Mouse (Mus musculus) monocyte, adult 2 months (primary cell): Measurements from ENCODE around the gene Erbb2.
"Not testable (repeated sequence)": the region's sequence is repeated elsewhere in the genome, so short reads cannot be mapped to it uniquely, and the experiment has no call there.

Experiments
- DNase-seq, 2 experiments: peaks; one replicate each; pipeline ENCODE4 v3.0.0; 2022; ENCODE audit warnings: low spot score in 2 of 2, low read depth in 1 of 2

Erbb2 gene

DNA sequence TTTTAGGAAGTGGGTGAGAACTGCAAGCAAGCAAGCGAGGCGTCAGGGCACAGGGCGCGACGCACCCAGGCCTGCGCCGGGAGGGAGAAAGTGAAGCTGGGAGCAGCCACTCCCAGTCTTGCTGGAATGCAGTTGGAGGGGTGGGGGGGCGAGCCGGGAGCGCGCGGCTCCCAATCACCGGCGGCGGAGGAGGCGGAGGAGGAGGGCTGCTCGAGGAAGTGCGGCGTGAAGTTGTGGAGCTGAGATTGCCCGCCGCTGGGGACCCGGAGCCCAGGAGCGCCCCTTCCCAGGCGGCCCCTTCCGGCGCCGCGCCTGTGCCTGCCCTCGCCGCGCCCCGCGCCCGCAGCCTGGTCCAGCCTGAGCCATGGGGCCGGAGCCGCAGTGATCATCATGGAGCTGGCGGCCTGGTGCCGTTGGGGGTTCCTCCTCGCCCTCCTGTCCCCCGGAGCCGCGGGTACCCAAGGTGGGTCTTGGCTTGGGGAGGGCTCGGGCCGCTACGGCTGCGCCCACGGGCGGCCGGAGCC is at the start of gene Erbb2:
TSS of gene Erbb2 (plus strand) at position 198 of the 524 bp plus-strand sequence.
- DNase-seq = no peak

DNA sequence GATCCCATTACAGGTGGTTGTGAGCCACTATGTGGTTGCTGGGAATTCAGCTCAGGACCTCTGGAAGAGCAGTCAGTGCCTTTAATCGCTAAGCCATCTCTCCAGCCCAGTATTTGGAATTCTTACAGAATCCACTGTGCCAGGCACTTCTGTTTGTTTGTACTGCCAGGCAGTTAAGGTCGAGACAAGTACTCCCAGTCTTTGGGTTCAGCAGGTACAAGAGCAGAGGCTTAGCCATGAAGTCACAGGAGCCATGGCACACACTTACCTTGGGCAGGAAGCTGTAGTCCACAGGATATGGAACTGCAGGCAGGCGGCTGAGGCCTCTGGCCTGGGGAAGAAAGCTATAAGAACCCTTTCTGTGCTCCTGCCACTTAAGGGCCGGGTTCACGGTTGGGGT is 48.5 kb upstream of the Erbb2 start:
- DNase-seq = no peak

DNA sequence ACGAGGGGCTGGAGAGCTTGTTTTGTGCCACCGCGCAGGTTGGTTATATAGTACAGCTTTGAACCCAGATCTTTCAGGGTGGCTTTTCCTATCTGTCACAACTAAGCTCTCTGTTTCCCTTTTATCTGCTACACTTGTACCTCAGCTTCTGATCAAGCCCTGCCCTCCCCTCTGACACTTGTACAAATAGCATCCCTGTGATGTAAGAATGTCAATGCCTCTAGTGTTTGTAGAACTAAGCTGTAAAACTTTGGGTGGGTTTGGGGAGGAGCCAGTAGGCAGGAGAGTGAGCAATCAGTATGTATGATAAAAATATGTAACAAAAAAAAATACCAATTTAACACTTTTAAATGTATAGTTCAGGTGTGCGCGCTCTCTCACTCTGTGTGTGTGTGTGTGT is 47.9 kb upstream of the Erbb2 start:
- no peak for DNase-seq

DNA sequence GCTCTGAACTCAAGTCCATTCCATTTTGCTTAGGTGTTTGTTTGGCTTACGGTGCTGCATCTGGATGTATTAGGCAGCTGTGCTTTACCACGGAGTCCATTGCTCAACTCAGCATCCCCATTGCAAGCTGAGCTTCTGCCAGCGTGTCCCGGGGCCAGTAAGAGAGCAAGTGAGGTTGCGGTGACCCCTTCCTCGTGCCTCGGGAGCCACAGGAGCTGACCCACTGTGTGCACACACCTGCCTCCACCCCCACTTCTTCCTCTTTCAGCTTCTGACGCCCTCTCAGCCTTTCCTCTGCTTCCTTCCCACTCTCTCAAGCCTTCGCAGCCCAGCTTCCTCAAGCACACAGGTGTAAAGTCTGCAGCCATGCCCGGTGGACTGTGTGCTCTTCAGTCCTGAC is 46.0 kb upstream of the Erbb2 start:
- no peak for DNase-seq

DNA sequence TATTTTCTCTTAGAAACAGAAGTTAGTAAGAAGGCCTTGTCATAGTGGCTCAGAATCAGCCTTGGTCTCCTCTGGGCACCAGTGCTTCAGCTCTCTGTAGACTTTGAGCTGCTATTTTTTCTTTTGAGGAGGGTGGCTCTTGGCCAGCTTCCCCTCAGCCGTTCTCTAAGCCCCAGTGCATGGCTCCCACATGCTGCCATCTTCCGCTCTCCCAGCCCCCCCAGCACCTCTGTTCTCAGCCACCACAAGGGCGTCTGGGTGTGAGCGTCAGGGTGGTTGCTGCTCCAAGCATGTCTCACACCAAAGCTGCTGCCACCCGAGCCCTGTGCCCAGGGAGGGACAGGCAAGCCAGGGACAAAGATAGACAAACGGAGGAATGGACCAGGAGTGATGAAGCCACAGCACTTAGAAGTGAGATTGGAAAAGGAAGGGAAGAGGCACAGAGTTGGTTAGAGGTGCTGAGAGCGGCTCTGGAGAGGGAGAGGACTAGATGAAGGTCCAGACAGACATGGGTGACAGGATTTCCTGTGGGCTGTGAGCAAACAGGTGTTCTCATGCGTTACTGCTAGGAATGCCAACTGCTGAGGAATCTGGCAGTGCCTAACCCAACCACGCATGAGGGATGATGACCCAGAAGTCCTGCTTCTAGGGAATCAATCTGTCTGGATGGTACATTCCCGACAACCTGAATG is 45.0 kb upstream of the Erbb2 start:
- DNase-seq = no peak

DNA sequence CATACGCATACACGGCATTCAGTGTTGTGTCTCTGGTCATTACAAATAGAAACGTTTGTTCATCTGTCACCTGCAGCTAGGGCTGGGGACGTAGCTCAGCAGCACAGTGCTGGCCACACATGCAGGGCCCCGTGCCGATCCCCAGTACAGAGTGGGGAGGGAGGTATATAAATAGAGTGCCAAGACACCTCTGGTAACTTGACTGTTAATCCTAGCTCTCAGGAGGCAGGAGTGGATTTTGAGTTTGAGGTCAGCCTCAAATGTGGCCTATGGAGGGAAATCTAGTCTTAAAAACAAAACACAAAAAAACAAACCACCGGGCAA is 44.4 kb upstream of the Erbb2 start:
- DNase-seq = no peak

DNA sequence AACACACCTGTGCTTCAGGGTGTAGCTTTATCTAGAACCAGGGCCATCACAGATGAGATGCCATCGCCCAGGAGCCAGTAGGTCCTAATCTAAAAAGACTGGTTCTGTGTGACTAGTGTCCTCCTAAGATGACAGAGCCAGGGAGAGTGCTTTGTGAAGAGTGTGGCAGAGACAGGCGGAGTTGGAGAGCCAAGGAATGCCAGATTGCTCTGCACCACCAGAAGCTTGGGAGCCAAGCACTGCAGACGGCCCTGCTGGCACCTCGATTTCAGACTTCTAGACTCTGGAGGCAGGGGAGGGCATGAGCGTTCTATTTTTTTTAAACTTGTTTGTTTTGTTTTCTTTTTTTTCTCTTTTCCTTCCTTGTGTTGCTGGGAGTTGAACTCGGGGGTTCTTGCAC is 42.9 kb upstream of the Erbb2 start:
- no peak for DNase-seq

DNA sequence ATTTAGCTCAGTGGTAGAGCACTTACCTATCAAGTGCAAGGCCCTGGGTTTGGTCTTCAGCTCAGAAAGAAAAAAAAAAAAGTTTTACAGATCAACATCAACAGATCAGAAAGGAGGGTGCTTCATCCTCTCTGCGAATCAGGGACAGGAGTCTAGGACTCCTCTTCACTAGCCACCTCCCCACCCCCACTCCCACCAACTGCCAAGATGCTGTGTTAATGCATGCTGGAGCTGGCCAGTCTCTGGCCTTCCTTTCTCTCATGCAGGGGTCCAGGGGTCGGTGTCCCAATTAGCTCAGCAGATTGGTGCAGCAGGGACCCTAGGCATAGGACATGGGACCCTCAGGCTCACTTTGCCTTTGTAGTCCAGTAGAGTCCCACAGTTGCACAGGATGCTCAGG is 41.7 kb upstream of the Erbb2 start:
- DNase-seq = no peak

DNA sequence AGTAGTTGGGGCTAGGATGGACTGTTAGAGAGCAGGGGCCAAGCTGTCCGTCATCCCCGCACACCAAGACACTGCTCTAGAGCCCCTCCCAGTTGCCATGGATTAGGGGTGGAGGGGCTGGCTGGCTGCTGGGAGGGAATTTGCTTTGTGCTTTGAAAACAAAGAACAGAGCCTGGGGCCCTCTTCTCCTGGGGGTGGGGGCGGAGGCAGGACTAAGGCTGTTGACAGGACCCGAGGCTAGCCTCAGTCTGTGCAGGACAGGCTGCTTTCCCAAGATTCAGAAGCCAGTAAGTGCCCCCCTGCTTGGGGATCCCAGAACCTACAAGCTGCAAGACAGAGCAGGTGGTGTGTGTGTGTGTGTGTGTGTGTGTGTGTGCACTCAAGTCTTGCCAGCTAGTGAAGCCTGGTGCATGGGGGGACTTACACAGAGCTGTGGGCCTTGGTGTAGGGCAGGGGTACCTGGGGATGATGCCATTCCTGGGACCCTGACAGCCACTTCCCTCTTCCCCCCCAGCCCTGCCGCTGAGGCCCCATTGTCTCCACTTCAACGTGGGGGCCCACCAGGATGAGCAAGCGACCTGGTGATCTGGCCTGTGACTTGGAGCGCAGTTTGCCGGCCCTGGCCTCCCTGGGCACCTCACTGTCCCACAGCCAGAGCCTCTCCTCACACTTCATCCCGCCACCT is 40.6 kb upstream of the Erbb2 start:
- no peak for DNase-seq

DNA sequence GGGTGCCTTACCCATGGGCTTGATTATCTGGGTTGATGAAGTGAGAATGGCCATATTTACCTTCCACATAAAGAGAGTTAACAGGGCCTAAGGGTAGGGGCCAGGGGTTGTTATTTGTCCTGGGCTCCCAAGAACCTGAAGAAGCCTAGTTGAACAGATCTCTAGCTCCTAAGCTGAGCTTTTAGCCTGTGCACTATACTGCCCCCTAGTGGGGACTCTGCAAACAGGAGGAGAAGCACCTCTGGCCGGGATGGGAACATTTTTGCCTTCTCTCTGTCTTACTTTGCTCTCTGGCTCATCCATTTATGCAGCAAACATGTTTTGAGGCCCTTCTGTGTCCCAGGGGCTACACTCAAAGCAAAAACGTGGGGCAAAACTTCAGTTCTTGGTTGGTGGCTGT is 39.9 kb upstream of the Erbb2 start:
- no peak for DNase-seq

DNA sequence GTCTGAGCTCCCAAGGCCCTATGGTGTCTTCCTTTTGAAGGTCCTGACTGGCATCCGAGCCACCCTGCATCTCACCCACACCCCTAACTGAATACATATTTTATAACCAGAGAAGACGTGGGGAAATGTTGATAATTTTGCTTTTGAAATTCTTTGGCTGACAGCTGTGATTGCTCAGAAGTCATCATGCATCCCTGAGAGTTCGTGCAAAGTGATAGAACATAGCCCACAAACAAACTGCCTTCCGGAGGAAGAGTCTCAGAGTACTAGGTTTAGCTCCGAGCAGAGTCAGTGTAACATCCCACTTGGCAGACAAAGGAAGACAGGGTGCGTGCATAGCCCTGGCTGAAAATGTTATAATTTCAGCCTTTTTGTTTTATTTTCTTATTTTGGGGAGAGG is 39.0 kb upstream of the Erbb2 start:
- DNase-seq = no peak

DNA sequence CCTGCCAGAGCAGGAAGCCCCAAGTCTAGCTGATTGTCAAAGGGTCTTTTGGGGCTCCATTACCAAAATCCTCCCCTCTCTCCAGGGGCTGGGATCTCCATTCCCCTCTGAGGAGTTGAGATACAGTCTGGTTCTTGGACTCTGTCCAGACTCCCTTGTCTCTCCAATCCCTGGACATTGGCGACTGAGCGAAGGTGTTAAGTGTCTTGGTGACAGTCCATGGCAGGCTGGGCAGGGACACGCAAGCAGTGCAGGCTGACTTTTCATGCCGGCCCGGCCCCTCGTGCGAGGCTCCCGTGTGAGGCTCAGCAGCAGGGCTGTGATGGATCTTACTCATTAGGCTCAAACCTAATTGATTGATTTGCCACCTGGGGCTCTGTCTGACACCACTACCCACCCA is 38.0 kb upstream of the Erbb2 start:
- no peak for DNase-seq

DNA sequence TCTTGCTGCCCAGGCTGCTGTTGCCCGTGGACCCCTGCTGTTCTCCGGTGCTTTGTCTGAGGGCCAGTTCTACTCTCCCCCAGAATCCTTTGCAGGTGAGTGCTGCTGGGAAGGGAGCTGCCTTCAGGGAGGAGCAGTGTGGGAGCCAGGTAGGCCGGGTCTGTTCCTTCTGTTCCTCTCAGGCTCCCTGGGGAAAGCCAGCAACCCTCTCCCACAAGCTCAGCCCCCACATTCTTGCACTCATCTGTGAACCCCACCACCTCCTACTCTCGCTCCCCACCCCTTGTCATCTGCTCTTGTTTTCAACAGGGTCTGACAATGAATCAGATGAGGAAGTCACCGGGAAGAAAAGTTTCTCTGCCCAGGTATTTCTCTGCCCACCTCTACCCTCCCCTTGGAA is 35.5 kb upstream of the Erbb2 start:
- no peak for DNase-seq

DNA sequence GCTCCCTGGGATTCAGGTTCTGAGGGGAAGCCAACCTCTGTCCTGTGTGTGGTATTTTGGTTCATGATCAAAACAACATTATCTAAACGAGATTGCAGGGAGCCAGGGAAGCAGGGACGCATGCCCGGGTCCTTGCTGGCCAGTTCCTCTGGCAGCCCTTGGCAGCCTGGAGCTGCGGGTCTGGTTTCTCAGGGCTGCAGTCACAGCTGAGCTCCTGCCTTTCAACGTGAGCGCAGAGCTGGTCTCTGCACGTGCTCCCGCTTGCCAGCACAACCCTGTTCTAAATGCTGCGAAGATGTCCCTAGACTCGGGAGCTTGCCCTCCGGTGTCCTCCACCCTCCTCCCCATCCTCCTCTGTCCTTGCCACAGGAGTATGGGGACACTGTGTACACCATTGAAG is 34.5 kb upstream of the Erbb2 start:
- no peak for DNase-seq

DNA sequence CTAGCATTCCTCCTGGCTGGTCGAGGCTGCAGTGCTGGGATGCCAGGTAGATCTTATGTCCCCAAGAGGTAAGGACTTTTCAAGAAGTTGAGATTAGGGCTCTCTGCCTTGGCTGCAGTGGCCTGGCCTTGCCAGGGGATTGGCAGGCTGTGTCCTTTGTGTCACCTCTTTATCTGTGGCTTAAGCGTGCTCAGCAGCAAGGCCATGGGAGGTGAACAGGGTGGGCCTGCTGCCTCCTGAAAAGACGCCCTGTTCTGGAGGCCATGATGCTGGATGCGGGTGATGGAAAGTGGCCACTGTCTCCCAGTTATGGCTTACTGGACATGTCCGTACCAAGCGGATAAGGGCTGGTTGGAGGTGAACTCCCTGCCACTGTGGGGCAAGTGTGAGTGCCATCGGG is 32.9 kb upstream of the Erbb2 start:
- no peak for DNase-seq

DNA sequence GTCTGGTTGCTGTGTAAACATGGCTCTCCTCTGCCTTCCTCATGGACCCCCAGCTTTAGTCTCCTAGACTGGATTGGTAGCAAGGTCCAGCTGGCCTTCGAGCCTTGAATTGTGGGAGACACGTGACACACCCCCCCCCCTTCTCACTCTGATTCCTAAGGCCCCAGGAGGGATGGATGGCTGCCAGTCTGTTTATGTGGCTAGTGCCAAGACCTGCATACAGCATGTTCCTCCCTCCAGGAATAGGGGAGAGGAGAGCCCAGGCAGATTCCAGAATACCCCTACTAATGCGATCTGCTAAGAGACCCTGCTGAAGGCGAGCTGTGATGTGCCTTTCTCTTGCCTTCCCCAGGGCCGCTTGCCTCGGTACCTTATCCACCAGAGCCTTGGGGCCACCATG is 32.2 kb upstream of the Erbb2 start:
- DNase-seq = no peak

DNA sequence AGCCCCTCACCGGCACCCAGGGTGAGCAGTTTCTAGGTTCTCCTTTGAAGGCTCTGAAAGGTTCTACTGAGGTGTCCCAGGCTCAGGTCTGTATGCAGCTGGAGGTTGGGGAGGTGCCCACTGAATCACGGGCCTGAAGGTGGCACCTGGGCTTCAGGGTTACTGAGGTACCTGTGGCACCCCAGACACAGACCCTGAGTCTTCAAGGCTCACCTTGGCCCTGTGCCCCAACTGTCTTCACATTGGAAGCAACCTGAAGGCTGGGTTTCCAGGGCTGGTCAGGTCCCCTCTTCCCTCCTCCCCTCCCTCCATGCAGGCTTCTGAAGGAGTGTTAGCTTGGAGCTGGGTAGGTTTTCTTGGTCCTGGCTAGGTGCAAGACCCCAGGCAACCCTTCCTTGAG is 30.6 kb upstream of the Erbb2 start:
- no peak for DNase-seq

DNA sequence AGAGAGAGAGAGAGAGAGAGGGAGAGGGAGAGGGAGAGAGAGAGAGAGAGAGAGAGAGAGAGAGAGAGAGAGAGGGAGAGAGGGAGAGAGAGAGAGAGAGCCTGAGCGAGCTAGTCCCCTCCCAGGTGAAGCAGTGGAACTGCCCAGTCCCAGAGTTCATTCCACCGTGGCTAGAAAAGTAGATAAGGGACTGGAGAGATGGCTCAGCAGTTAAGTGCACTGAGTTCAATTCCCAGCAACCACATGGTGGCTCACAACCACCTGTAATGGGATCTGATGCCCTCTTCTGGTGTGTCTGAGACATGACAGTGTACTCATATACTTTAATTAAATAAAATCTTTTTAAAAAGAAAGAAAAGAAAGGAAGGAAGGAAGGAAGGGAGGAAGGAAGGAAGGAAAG is 29.9 kb upstream of the Erbb2 start:
- not testable (repeated sequence) for DNase-seq

DNA sequence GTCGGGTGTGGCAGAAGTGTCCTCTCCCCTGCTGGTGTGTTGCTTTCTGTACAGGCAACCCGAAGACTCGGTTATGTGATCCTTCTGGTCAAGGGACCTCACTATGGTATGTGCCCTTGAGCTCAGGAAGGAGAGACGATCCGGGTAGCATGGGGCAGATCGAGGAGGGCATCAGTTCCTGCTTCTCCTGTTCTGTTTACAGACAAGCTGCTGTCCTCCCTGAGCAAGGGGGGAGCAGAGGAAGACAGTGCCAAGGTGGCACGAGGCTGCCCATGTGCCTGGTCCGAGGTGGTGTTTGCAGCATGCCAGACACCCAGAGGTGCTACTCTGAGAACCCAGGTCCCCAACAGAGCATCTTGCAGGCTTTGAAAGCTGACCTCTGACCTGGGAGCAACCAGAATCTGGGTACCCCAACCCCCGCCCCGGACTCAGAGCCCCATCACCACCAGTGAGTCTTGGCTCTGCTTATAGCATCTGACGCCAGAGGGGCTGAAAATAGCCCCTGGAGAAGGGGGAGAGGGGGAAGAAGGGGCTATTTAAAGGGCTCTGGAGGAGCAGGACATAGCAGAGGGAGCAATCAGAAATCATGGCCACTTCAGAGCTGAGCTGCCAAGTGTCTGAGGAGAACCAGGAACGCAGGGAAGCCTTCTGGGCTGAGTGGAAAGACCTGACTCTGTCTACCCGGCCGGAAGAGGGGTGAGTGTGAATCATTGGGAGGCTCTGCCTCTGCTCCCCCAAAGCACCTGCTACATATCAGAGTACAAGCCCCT is 28.8 kb upstream of the Erbb2 start, which contains the start of gene Tcap:
TSS of gene Tcap (plus strand) at position 551 of the 770 bp plus-strand sequence.
- DNase-seq = no peak

DNA sequence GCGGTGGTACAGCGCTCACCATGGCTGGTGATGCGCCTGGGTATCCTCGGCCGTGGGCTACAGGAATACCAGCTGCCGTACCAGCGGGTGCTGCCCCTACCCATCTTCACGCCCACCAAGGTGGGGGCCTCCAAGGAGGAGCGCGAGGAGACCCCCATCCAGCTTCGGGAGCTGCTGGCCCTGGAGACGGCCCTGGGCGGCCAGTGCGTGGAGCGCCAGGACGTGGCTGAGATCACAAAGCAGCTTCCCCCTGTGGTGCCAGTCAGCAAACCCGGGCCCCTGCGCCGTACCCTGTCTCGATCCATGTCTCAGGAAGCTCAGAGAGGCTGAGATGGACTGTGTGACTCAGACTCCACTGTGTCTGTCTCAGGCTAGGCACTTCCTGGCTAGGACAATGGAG is 28.1 kb upstream of the Erbb2 start:
- no peak for DNase-seq

DNA sequence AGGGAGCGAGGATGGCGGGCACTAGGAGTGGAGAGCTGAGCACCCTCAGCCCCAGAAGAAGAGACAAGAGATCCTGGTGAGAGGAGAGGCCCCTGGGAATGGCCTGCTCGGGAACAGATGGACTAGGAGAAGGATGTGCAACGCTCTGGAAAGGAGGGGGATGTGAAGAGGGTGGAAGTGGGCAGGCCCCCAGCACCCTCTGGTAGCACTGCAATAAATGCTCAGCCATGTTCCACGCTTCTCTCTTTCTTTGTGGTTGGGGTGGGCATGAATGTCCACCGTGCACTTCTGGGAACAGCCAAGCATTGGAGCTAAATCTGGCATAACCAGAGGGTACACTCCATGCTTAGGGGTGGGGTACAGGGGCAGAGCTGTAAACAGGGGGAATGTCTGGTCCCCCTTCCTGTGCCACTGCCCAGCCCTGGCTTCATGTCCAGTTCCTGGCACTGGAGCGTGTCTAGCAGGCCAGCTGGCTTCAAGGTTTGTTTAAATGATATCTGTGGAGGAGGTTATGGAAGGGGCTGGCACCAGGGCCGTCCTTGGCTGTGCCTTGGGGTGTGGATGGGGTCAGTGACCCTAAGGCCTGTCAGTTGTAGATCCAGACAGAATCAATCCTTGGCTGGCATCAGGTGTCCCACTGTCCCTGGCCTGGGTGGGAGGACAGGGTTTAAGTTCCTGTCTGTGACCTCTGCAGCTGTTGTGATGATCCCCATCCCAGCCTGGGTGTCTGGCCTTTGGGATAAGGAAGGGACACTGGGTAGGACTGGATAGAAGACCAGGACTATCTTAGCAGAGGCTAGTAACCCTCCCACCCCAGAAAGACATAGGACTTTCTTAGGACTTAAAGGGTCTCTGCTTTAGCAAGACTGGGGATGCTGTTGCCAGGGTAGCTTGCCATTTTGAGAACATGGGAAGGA is 27.3 kb upstream of the Erbb2 start:
- no peak for DNase-seq
